Mouse (Mus musculus): ENCODE results near the gene Gm20390.
"Not testable (repeated sequence)": the region's sequence is repeated elsewhere in the genome, so short reads cannot be mapped to it uniquely, and the experiment has no call there.

The Gm20390 gene

DNA sequence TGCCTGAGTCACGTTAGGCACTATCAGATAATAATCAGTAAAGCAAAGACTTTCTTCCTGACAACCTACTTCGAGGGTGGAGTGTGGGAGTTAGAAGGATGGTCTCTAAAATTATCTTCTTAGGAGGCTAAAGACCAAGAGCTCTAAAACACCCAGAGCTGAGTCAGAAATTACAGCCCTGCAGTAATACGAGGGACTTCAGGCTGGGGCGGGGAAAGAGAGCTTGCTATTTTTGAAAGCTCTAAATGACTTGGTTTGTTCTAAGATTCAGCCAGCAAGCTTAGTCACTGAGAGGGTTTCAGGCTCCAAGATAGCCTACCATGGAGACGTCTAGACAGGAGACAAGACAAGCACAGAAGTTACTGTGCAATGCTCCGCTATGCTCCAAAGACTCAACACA is 2.7 kb downstream of the Gm20390 start:
- DNase-seq (ENCODE audit: low read depth), result no peak

DNA sequence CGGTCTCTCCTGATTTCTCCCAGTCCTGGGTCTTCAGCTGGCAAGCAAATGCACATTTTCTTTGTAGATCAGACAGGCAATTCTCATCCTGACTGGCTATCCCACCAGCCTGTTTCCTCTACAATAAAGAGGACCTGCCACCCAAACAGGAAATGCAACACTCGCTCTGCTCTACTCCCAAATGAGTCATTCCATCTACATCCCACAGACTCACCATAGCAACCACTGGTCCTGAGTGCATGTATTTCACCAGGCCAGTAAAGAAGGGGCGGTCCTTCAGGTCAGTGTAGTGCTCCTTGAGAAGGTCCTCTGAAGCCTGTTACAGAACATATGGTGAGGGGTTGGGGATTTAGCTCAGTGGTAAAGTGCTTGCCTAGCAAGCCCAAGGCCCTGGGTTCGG is 5.1 kb downstream of the Gm20390 start:
- DNase-seq (ENCODE audit: low read depth), result peak; percentile 83

DNA sequence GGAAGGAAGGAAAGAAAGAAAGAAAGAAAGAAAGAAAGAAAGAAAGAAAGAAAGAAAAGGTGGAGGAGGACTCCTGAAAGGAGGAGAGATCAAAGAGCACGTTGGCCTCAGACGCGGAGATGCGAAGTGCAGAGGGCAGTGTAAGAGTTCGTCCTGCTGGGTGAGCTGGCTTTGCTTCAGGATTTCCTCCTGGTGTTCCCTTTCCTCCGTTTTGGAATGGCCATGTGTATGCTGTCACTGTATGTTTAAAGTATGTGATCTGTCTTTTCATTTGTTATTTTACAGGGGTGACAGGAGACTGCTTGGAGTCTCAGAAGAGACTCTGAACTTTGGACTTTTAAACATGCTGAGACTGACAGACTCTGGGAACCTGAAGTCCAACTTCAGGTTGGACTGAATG is 6.6 kb downstream of the Gm20390 start:
- DNase-seq (ENCODE audit: low read depth), result no peak

DNA sequence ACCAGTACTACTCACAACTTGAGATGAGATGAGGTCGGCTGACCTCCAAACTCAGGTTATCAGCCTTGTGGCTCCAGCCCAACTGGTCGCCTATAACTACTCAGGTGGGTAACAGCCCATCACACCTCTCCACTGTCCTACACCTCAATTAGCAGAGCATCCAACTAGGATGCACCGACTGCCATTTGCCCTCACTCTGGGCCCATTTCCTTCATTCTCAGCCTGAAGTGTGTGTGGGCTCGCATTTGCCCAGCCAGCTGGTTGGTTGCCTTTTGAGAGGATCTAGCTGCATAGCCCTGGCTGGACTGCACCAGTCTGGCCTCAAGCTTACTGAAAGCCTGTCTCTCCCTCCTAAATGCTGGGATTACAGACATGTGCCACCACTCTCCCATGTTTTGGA is 10.3 kb downstream of the Gm20390 start:
- DNase-seq (ENCODE audit: low read depth), result no peak

DNA sequence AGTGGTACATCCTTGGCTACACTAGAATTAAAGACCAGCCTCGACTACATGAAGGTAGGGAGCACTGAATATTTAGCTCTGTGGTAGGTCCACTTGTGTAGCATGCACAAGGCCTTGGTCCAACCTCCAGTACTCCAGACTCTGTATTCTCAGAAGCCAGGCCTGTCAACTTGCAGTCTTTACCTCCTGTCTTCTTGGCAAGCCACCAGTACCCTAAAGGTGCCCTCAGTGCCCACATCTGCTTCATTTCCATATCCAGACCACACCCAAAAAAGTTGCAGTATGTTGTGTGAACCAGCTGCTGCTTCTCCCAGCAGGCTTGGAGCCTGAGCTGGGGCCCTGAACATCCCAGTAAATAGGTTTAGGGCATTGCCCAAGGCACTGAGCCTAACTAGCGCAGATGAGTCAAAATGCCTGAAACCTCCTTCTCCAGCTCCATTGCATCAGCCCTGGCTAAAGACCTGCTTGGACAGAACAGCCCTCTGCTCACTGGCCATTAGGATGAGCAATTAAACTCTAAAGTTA is 11.0 kb downstream of the Gm20390 start:
- no peak for DNase-seq (ENCODE audit: low read depth)

DNA sequence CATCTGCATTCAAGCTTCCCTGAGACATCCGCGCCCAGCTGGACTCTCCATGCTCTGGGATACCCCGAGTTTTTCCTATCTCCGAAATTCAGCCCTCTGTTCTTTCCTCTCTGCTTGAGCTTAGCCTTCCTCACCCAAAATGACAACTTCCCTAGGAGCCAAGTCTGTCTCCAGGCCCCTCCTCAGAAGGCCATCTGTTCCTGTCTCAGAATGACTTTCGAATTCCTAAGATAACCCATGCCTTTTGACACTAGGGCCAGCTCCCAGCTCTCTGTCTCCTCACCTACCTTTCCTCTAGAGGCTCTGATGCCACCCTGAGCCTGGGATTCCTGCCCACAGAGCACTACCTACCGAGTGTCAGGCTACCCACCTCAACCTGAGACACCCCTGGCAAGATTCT is 11.9 kb downstream of the Gm20390 start, which contains the start of gene Nme2:
Nme2 (minus strand) TSS at position 101 of the 400 bp plus-strand sequence.
- no peak for DNase-seq (ENCODE audit: low read depth)

DNA sequence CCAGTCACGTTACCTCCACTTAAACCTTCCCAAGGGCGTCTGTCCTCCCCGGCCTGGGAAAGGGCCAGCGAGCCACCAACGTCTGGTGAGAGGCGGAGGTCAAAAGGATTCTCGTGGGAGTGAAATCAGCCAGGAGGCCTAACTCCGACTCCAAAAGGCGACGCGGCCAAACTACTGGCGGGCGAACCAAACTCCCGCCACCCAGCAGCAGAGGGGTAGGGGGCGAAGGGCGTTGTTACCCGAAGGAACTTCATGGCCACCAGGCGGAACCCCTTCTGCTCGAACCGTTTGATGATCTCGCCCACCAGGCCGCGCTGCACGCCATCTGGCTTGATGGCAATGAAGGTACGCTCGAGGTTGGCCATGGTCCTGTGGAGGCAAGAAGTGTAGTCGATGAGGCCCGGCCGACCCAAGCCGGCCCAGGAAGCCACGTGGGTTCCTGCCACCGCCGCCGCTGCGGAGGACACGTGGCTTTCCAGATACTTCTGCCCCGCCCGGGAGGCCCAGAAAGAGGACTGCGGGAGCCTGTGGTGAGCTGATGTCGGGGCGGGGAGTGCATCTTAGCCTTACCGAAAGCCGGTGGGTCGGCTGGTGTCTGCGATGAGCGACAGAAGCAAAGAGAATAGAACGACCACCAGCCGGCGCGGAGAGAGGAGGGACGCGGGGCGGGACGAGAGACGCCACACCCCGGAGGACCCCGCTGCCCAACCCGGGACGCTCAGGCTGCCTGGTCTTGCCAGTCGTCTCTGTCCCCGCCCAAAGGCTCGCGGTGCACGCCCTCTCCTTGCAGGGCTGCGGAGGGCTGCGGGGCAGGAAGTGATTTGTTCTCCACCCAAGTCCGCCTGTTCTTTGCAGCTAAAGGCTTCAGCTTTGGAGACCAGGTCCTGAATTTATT is 12.6 kb downstream of the Gm20390 start:
- DNase-seq (ENCODE audit: low read depth), result peak; percentile 93

DNA sequence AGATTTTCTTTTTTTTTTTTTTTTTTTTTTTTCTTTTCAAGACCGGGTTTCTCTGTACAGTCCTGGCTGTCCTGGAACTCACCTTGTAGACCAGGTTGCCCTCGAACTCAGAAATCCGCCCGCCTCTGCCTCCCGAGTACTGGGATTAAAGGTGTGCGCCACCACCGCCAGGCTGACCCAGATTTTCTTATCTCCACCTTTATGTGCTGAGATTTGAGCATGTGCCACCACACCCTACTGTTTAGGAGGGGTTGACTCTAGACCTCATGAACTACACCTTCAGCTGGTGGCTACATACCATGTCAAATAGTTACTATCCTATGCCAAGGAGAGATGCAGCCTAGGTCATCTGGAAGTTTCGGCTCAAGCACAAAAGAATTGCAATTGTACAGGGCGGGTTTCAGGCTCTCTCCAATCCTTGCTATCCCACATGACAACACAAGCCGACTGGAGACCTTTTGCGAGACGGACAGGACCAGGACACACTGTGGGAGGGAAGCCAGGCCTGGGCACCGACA is 13.3 kb downstream of the Gm20390 start:
- DNase-seq (ENCODE audit: low read depth), result no peak

DNA sequence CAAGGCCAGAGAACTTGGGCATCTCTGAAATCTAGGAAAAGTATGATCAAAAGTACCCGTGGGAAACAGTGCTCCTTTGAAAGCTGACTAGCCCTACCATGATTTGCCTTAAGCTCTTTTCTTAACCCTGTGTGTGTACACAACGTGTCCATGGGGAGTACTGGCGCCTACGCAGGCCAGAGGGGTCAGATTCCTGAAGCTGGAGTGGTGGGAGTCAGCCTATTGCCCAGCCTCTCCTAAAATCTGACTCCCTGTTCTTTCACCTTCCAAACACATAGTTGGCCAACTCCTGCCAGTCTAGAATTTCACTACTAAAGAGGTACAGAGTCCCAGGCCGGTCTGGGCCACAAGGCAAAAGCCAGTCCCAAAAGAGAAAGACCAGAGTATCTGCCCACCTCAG is 15.7 kb downstream of the Gm20390 start:
- no peak for DNase-seq (ENCODE audit: low read depth)

DNA sequence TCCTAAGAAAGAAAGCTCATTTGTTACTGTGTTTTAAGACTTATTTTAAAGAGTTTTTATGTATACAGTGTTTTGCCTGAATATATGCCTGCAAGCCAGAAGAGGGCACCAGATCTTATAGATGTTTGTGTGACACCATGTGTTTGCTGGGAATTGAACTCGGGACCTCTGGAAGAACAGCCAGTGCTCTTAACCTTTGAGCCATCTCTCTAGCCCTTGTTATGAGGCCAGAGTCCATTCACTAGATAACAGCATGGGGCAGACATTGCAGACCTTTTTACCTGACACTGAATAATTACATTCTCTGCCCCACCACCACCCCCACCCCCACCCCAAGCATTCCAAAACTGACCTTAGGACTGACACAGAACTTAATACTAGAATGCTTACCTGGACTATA is 18.0 kb downstream of the Gm20390 start:
- peak; percentile 26 for DNase-seq (ENCODE audit: low read depth)

DNA sequence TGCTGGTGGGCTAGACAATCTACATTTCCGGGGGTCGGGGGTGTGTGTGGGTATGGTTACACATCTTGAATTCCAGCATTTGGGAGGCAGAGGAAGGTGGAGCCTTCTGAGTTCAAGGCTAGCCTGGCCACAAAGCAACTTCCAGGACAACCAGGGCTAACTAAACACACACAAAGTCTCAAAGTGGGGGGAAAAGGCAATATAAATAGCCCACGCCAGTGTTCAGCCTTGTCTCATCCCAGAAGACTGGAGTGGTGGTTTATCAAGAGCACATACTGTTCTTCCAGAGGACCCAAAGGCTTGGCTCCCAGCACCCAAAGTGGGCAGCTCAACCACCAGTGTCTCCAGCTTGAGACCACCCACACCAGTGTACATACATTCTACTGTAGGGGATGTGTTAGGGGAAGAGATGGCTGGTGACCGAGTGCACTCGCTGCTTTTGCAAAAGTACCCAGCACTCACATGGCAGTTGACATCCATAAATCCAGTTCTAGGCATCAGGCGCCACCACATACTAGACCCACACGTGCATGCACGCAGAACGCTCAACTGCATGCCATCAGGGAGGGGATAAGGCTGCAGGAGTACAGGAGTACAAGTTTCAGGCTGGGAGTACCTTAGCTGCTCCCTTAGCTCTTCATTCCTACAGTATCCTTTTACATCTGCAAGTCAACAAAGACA is 19.1 kb downstream of the Gm20390 start:
- DNase-seq (ENCODE audit: low read depth), result no peak

DNA sequence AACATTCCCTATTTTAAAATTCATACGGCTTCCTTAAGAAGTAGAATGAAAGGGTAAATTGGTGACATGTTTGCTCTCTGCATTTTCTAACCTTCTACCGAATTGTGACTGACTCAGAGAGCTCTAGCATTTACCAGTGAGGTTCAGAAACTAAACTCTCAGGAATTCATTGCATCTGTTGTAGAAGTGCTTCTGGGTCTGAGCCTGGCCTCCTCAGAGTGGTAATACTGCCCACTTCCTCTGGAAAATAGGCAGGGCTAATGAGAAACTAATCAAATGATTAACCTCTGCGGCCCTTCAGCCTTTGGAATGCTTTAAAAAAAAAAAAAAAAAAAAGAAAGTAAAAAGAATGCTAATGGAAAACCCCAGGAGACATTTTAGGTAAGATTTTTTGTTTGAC is 23.1 kb downstream of the Gm20390 start:
- DNase-seq (ENCODE audit: low read depth), result no peak

DNA sequence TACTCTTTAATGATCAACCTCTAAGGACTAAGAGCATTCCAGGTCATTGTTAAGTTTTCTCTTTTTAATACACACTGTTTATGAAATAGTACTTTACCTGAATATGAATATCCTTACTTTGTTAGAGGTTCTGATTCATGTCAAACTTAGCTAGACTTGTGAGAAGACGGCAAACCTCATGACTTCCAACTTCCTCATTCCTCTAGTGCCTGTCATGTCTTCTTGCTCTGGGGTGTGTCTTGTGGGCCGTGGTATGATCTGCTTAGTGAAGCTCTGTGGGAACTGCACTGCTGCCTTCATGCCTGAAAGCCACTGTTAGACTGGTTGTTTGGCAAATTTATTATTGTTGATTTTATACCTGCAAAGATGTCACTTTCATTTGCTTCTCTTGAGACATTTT is 27.2 kb downstream of the Gm20390 start:
- peak; percentile 61 for DNase-seq (ENCODE audit: low read depth)

DNA sequence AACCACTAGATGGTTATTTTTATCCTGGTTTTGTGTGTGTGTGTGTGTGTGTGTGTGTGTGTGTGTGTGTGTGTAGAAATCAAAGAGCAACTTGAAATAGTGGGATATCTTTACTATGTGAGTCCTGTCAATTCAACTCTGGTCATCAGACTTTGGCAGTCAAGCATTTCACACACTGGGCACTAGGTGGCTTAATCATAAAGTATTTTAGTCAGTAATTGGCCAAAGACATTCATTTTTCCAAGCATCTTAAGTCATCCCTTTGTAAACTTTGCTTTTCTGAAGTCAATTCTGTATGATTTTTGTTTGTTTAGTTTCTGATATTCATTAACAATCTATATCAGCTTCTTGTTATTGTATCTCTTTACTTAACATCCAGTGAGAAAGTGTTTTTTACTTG is 39.0 kb downstream of the Gm20390 start:
- DNase-seq (ENCODE audit: low read depth), result peak; percentile 37

DNA sequence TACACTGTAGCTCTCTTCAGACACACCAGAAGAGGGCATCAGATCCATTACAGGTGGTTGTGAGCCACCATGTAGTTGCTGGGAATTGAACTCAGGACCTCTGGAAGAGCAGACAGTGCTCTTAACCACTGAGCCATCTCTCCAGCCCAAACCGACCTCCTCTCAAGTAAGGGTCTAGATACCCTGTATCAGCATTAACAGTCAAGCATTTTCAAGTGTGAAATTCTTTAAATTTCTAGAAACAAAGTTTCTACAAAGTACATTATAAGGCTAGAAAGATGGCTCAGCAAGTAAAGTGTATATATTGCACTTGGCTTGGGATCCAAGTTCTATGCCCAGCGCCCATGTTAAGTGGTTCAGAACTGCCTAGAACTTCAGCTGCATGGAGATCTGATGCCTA is 53.1 kb downstream of the Gm20390 start:
- not testable (repeated sequence) for DNase-seq (ENCODE audit: low read depth)

DNA sequence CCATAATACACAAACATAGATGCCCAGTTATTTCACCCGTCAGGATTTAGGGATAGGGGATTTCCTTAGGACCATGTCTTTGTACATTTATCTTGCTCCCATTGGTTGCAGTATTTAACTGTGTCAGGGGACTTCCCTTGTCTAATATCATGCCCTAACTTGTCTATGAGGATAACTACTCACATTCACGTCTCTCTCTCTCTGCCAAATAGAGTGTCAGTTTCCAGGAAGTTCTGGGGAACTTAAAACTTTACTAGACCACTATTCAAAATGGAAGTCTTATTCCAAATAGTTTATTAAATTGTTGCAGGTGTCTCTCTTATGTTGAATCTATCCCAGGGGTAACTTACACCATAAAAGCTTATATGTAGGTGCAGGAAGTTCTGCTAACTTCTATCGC is 56.5 kb downstream of the Gm20390 start:
- no peak for DNase-seq (ENCODE audit: low read depth)

DNA sequence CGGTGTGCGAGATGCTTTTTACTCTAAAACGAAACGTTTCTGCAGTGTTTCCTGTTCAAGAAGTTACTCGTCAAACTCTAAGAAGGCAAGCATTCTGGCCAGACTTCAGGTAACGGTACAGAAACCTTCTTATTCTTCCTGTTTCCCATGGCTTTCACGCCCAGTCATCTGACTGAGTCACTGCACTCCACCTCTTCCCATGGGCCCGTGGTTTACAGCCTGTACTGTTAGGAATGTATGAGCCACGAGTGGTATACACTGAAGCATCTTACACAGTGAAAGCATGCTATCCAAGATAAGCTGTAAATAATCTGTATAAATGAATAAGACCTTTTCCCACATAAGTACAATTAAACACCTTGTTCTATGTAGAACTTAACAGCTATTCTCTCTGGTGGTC is 59.3 kb downstream of the Gm20390 start:
- peak; percentile 24 for DNase-seq (ENCODE audit: low read depth)

DNA sequence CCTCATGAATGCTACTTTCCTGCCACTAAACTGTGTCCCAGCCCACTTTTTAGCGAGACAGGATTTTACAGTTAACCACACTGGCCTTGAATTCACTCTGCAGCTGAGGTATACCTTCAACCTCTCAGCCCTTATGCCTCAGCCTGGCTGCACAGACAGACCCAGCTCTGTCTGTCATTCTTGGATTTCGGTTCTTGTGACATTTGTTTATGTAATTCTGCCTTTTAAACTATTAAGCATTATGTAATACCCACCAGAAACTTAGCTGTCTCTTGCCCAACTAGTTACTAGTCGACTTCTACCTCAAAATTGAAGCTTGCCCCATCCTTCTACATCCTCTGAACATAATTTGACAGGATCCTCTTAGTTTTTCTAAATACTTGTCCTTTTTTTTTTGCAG is 60.3 kb downstream of the Gm20390 start:
- DNase-seq (ENCODE audit: low read depth), result peak; percentile 49

DNA sequence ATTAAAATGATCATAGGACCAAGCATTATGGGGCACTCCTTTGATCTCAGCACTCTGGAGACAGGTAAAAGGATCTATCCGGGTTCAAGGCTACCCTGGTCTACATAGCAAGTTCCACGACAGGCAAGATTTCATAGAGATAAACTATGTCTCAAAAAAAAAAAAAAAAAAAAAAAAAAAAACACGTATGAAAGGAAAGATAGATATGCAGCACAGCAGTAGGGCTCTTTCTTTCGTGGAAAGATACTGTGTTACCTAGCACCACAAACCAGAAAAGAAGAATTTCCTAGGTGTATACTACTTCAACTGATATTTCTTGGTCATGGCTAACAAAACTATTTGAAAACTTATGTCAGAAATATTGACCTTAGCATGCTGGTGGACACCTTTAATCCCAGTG is 61.3 kb downstream of the Gm20390 start:
- DNase-seq (ENCODE audit: low read depth), result no peak
